Mouse (Mus musculus) MEL (cell line): ENCODE results near the gene Tex38. TPM values are rescaled to one million over a fixed set of nuclear protein-coding genes. Genes with fewer than 3 reads are reported as not detected.

Source experiments
- DNase-seq: peaks from one replicate; pipeline ENCODE4 v3.0.0; 2011; ENCODE audit warnings: low read depth, low spot score
- H3K27ac ChIP-seq: 2 replicates; pipeline ENCODE4 v1.5.1; 2012; ENCODE audit warnings: low read depth, mild to moderate bottlenecking, control low read depth, low read length, moderate library complexity; ENCODE audit not compliant: control insufficient read depth
- H3K27me3 ChIP-seq, 2 experiments: fragments of 150-350 bp in 1 of 2; sonication (generic) in 1 of 2; 2 replicates each; pipeline ENCODE4 v1.6.1; 2012; ENCODE audit warnings: low read length in 2 of 2, mild to moderate bottlenecking in 2 of 2, improper control_type of control experiment in 1 of 2, moderate library complexity in 1 of 2; ENCODE audit not compliant: insufficient read depth in 2 of 2, control insufficient read depth in 1 of 2
- H3K36me3 ChIP-seq, 2 experiments: 2 replicates each; pipeline ENCODE4 v1.6.1; 2012 to 2014; ENCODE audit warnings: low read length in 2 of 2, improper control_type of control experiment in 1 of 2, inconsistent platforms in 1 of 2, mild to moderate bottlenecking in 1 of 2; ENCODE audit not compliant: insufficient read depth in 2 of 2, control insufficient read depth in 1 of 2
- H3K4me1 ChIP-seq, 2 experiments: fragments of 150-350 bp in 1 of 2; sonication (generic) in 1 of 2; 2 replicates each; pipeline ENCODE4 v1.6.1; 2012; ENCODE audit warnings: low read length in 2 of 2, improper control_type of control experiment in 1 of 2, mild to moderate bottlenecking in 1 of 2; ENCODE audit not compliant: insufficient read depth in 2 of 2, control insufficient read depth in 1 of 2
- H3K4me3 ChIP-seq, 2 experiments: fragments of 150-350 bp in 1 of 2; sonication (generic) in 1 of 2; 2 replicates each; pipeline ENCODE4 v1.5.1; 2012; ENCODE audit warnings: low read depth in 2 of 2, low read length in 2 of 2, mild to moderate bottlenecking in 2 of 2, moderate library complexity in 2 of 2, control low read depth in 1 of 2, improper control_type of control experiment in 1 of 2; ENCODE audit not compliant: control insufficient read depth in 1 of 2, insufficient read depth in 1 of 2
- H3K79me2 ChIP-seq: 2 replicates; pipeline ENCODE4 v1.6.1; 2012; ENCODE audit warnings: mild to moderate bottlenecking, low read length, moderate library complexity; ENCODE audit not compliant: control insufficient read depth, poor library complexity, insufficient read depth
- H3K9ac ChIP-seq: 2 replicates; pipeline ENCODE4 v1.6.1; 2012; ENCODE audit warnings: low read depth, mild to moderate bottlenecking, control low read depth, low read length, moderate library complexity; ENCODE audit not compliant: control insufficient read depth, poor library complexity, severe bottlenecking
- H3K9me3 ChIP-seq: fragments of 150-350 bp; sonication (generic); replicated peaks from 2 replicates; pipeline ENCODE4 v1.6.1; 2012; ENCODE audit warnings: mild to moderate bottlenecking, low read length, improper control_type of control experiment, moderate library complexity; ENCODE audit not compliant: insufficient read depth
- ELF1 ChIP-seq: IDR thresholded peaks from 2 replicates; pipeline ENCODE4 v1.6.1; 2014; ENCODE audit warnings: low read depth, mild to moderate bottlenecking, inconsistent platforms, low read length, improper control_type of control experiment, moderate library complexity
- EP300 ChIP-seq, 2 experiments: IDR thresholded peaks; 2 replicates each; pipeline ENCODE4 v1.6.1; 2011; ENCODE audit warnings: improper control_type of control experiment in 2 of 2, low read length in 2 of 2, low read depth in 1 of 2, mild to moderate bottlenecking in 1 of 2
- GATA1 ChIP-seq: IDR thresholded peaks from 2 replicates; pipeline ENCODE4 v1.6.1; 2011; ENCODE audit warnings: low read depth, low read length, improper control_type of control experiment
- HCFC1 ChIP-seq: IDR thresholded peaks from 2 replicates; pipeline ENCODE4 v1.6.1; 2012; ENCODE audit warnings: low read depth, mild to moderate bottlenecking, inconsistent platforms, low read length, improper control_type of control experiment, moderate library complexity
- JUND ChIP-seq: IDR thresholded peaks from 2 replicates; pipeline ENCODE4 v1.6.1; 2011; ENCODE audit warnings: low read depth, mild to moderate bottlenecking, improper control_type of control experiment, low read length
- MAZ ChIP-seq: IDR thresholded peaks from 2 replicates; pipeline ENCODE4 v1.6.1; 2012; ENCODE audit warnings: low read depth, mild to moderate bottlenecking, inconsistent platforms, low read length, improper control_type of control experiment
- MXI1 ChIP-seq: IDR thresholded peaks from 2 replicates; pipeline ENCODE4 v1.6.1; 2011; ENCODE audit warnings: mild to moderate bottlenecking, low read depth, low read length, improper control_type of control experiment
- MYC ChIP-seq: IDR thresholded peaks from 2 replicates; pipeline ENCODE4 v1.6.1; 2011; ENCODE audit warnings: low read depth, mild to moderate bottlenecking, low read length, improper control_type of control experiment, moderate library complexity
- NELFE ChIP-seq: IDR thresholded peaks from 2 replicates; pipeline ENCODE4 v1.6.1; 2011; ENCODE audit warnings: low read depth, low read length, improper control_type of control experiment
- NRF1 ChIP-seq: IDR thresholded peaks from 2 replicates; pipeline ENCODE4 v1.6.1; 2014; ENCODE audit warnings: low read depth, mild to moderate bottlenecking, inconsistent platforms, low read length, improper control_type of control experiment, moderate library complexity; ENCODE audit not compliant: poor library complexity, insufficient read depth, severe bottlenecking
- POLR2A ChIP-seq, 2 experiments: IDR thresholded peaks; 2 replicates each; pipeline ENCODE4 v1.6.1; 2011 to 2012; ENCODE audit warnings: low read length in 2 of 2, mild to moderate bottlenecking in 2 of 2, control low read depth in 1 of 2, improper control_type of control experiment in 1 of 2, low read depth in 1 of 2, moderate library complexity in 1 of 2; ENCODE audit not compliant: control insufficient read depth in 1 of 2, insufficient read depth in 1 of 2, poor library complexity in 1 of 2
- POLR2AphosphoS5 ChIP-seq: IDR thresholded peaks from 2 replicates; pipeline ENCODE4 v1.6.1; 2012; ENCODE audit warnings: low read depth, borderline replicate concordance, mild to moderate bottlenecking, inconsistent platforms, low read length, moderate library complexity, mixed read lengths
- RCOR1 ChIP-seq: IDR thresholded peaks from 2 replicates; pipeline ENCODE4 v1.6.1; 2012; ENCODE audit warnings: low read depth, mild to moderate bottlenecking, inconsistent platforms, low read length, improper control_type of control experiment
- SIN3A ChIP-seq: IDR thresholded peaks from 2 replicates; pipeline ENCODE4 v1.6.1; 2012; ENCODE audit warnings: low read length, improper control_type of control experiment, inconsistent platforms
- TBP ChIP-seq: IDR thresholded peaks from 2 replicates; pipeline ENCODE4 v1.8.0; 2011; ENCODE audit warnings: low read depth, low read length, improper control_type of control experiment
- TCF12 ChIP-seq: IDR thresholded peaks from 2 replicates; pipeline ENCODE4 v1.6.1; 2014; ENCODE audit warnings: low read depth, mild to moderate bottlenecking, inconsistent platforms, low read length, improper control_type of control experiment, moderate library complexity
- USF2 ChIP-seq, 2 experiments: IDR thresholded peaks; 2 replicates each; pipeline ENCODE4 v1.6.1; 2011 to 2012; ENCODE audit warnings: improper control_type of control experiment in 2 of 2, low read length in 2 of 2, borderline replicate concordance in 1 of 2, inconsistent platforms in 1 of 2, low read depth in 1 of 2, mild to moderate bottlenecking in 1 of 2; ENCODE audit not compliant: insufficient read depth in 1 of 2
- polyA plus RNA-seq, 2 experiments: library from polyadenylated mRNA; stranded (reverse) in 1 of 2; unstranded in 1 of 2; fragments of >175 nt in 1 of 2; fragments of >200 nt in 1 of 2; gene quantifications; 2 replicates each; pipeline versions ENCODE4 v1.2.1 to v1.2.4; 2012; ENCODE audit warnings: low replicate concordance in 2 of 2, low read depth in 1 of 2; ENCODE audit not compliant: insufficient read length in 2 of 2, insufficient read depth in 1 of 2, missing spikeins in 1 of 2
- total RNA-seq: library from RNA; depleted of rRNA; stranded (reverse); fragments of 300-350 nt; gene quantifications from 2 replicates; pipeline ENCODE4 v1.2.3, GENCODE M21; 2012

Gene Tex38
- total and polyA plus RNA-seq, 3 experiments = 0.15 TPM; not detected in 2

DNA sequence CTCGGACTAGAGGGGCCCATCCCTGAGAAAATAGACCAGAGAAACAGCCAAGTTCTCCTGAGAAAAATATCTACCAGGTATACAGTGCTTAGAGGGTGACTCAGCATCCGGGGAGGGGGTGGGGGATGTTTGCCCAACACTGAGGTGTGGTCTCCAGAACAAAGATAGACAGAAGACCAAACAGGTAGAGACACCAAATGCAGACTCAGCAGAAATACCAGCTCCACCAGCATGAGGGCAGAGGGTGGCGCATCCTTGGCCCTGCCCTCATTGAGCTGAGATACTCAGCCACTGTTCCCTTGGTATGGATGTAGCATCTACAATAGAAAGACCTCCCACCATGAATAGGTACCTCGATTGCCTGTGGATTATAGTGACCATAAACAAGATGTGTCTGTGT is 46.0 kb downstream of the Tex38 start:
- Histone ChIP-seq H3K79me2 (peaks cover 14% of the 10 kb centered on the region), H3K36me3 (peaks cover 0 to 31% of the 10 kb centered on the region in 2 experiments; a peak in 2 of 4 replicates), H3K9me3 (no peaks in the 10 kb centered on the region), H3K4me3 (no peak overlapping the region), H3K4me1 (peaks cover 12 to 38% of the 10 kb centered on the region in 2 experiments), H3K9ac (no peak overlapping the region), H3K27me3 (no peaks in the 10 kb centered on the region), H3K27ac (no peak overlapping the region)
- TF ChIP-seq TCF12 (no peak), MYC (no peak), MXI1 (no peak)
- DNase-seq = no peak

GRCm38 (mm10) chr4:115733746-115734145 is 47.1 kb downstream of the Tex38 start:
- Histone ChIP-seq H3K79me2 (peaks cover 11% of the 10 kb centered on the region), H3K27ac (no peak overlapping the region), H3K4me1 (peaks cover 9 to 29% of the 10 kb centered on the region in 2 experiments), H3K4me3 (peak overlapping the region; percentile 36 to 52), H3K36me3 (peaks cover 0 to 21% of the 10 kb centered on the region in 2 experiments; a peak in 2 of 4 replicates), H3K27me3 (no peaks in the 10 kb centered on the region), H3K9me3 (no peaks in the 10 kb centered on the region), H3K9ac (peak overlapping the region; percentile 30; the same call in 1 of the 2 replicates)
- TF ChIP-seq RCOR1 (no peak), MYC (no peak), GATA1 (peak; percentile 29; the same call in 1 of the 2 replicates), HCFC1 (peak; percentile 63; the same call in 1 of the 2 replicates), MAZ (0 out of 2 replicates have a peak, but pooled peaks have one; percentile 33), NRF1 (no peak), POLR2A (IDR thresholded peaks at IDR 0.05; ENCODE audit: control insufficient read depth in 1 of 2, insufficient read depth in 1 of 2, low read depth in 1 of 2, low read length in 2 of 2, poor library complexity in 1 of 2) (peak in 1 of 2 experiments; percentile 53; a peak in 1 of 4 replicates), SIN3A (peak; percentile 17; the same call in 1 of the 2 replicates), USF2 (IDR thresholded peaks at IDR 0.05; ENCODE audit: borderline replicate concordance in 1 of 2, insufficient read depth in 1 of 2, low read depth in 1 of 2, low read length in 2 of 2) (no peak), NELFE (0 out of 2 replicates have a peak, but pooled peaks have one; percentile 33), JUND (no peak), ELF1 (peak; percentile 87), EP300 (IDR thresholded peaks at IDR 0.05; ENCODE audit: low read depth in 1 of 2, low read length in 2 of 2) (0 out of 4 replicates have a peak, but pooled peaks of 1 of the 2 experiments have one; percentile 18), MXI1 (peak; percentile 67; the same call in 1 of the 2 replicates), POLR2AphosphoS5 (no peak), TBP (0 out of 2 replicates have a peak, but pooled peaks have one; percentile 23), TCF12 (no peak)
- peak; percentile 71 for DNase-seq
